Mouse (Mus musculus): ENCODE results near the gene Trim14. TPM values are rescaled to one million over a fixed set of nuclear protein-coding genes. Genes with fewer than 3 reads are reported as not detected.

Trim14 gene
- total and polyA plus RNA-seq, 3 experiments = 11.6 to 35.4 (median 26.5) TPM

DNA sequence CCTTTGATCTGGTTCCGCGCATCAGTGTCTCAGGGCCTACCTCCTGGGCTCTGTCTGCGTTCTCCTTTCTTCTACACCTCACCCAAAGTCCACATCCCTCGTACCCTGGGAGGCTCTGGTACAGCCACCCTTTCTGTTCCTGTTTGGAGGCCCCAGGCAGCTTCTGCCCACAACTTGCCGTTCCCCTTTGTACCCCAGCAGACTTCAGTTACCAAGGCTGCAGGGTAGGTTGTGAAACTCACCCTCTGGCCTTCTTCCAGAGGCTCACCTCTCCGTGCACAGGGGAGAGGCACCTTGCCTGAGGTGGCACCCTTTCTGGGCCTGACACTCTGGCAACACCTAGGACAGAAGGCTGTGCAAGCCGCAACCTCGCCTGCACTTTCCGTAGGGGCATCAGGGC is 19.8 kb upstream of the Trim14 start:
- Histone ChIP-seq H3K9ac (ENCODE audit: insufficient read depth, low read depth) (peak overlapping the region; percentile 8; the same call in 1 of the 2 replicates), H3K36me3 (replicated peaks in 1 of 2; ENCODE audit: control insufficient read depth in 1 of 2, insufficient read depth in 1 of 2, low read length in 1 of 2) (peaks cover 41 to 47% of the 10 kb centered on the region in 2 experiments), H3K27ac (ENCODE audit: insufficient read depth, low read depth) (peak overlapping the region; percentile 82), H3K79me2 (replicated peaks; ENCODE audit: control insufficient read depth, extremely low read depth, insufficient read depth, poor library complexity, severe bottlenecking) (peaks cover 29% of the 10 kb centered on the region), H3K9me3 (replicated peaks; ENCODE audit: low read length) (no peaks in the 10 kb centered on the region), H3K4me1 (ENCODE audit: control insufficient read depth in 1 of 2, insufficient read depth in 2 of 2) (peaks cover 63 to 97% of the 10 kb centered on the region in 2 experiments), H3K27me3 (replicated peaks) (no peaks in the 10 kb centered on the region), H3K4me2 (ENCODE audit: insufficient read depth, low read depth, poor library complexity, severe bottlenecking) (peak overlapping the region; percentile 37; the same call in 1 of the 2 replicates), H3K4me3 (replicated peaks in 1 of 3; ENCODE audit: low read depth in 2 of 3, low read length in 2 of 3, poor library complexity in 1 of 3) (peak overlapping the region in 1 of 3 experiments; percentile 1)
- dilution Hi-C loops (cut with MboI; ENCODE audit: extremely low pct_ligation_motif_present, extremely low pct_unique_long_range_greater_than_20kb, low sequenced_read_pairs) = no loop called here
- peak; percentile 45 for DNase-seq (ENCODE audit: extremely low read depth)
- in situ Hi-C loops (cut with MboI; ENCODE audit: low pct_ligation_motif_present, low pct_unique_long_range_greater_than_20kb, low sequenced_read_pairs) = no loop called here
- TF ChIP-seq BHLHE40 (IDR thresholded peaks at IDR 0.05; ENCODE audit: low read depth, low read length) = 0 out of 2 replicates have a peak, but pooled peaks have one; percentile 21
- peak; percentile 83 for TF ChIP-seq UBTF (IDR thresholded peaks at IDR 0.05; ENCODE audit: low read depth, low read length)
- TF ChIP-seq ELF1 (IDR thresholded peaks at IDR 0.05; ENCODE audit: low read depth, low read length) = no peak
- TF ChIP-seq TCF12 (IDR thresholded peaks at IDR 0.05; ENCODE audit: low read depth, low read length) = peak; percentile 50; the same call in 1 of the 2 replicates
- no peak for TF ChIP-seq GABPA (IDR thresholded peaks at IDR 0.05; ENCODE audit: insufficient replicate concordance, low read depth, low read length)
- TF ChIP-seq MYC (IDR thresholded peaks at IDR 0.05; ENCODE audit: low read depth, low read length) = no peak

DNA sequence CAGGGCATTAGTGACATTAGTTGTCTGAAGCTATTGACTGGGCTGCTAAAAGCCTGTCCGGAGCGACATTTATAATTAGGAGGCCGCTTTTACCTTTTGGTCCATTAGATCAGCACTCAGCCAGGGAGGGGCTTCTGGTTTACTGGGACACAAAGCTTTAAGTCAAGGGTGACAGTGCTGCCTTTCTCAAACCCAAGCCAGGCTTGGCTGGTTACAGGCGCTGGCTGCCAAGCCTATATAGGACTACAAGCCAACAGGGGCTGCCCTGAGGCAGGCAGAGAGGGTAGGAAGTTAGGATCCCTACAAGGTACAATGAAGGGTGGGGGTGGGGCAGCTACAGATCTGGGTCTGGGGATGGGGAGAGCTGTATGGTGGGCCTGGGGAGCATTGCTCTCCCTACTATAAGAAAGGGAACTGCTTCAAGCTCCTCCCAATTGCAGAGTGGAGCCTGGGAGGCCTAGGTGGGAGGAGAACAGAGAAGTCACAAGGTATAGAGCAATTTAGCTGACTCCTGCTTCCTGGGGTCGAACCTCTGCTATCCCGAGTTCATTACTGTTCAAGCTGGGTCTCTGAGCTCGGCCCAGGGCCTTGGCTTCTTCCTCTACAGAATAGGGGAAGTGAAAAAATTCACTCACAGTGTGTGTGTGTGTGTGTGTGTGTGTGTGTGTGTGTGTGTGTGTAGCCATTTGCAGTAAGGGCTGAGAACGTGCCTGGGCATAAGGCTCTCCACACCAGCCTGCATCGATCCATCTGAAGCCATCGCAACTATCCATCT is 18.5 kb upstream of the Trim14 start:
- no peaks in the 10 kb centered on the region for H3K27me3 ChIP-seq (replicated peaks)
- DNase-seq (ENCODE audit: extremely low read depth) = peak; percentile 86
- H3K36me3 ChIP-seq (replicated peaks in 1 of 2; ENCODE audit: control insufficient read depth in 1 of 2, insufficient read depth in 1 of 2, low read length in 1 of 2) = peaks cover 46 to 51% of the 10 kb centered on the region in 2 experiments
- H3K4me3 ChIP-seq (replicated peaks in 1 of 3; ENCODE audit: low read depth in 2 of 3, low read length in 2 of 3, poor library complexity in 1 of 3) = peak overlapping the region in 1 of 3 experiments; percentile 47
- dilution Hi-C loops (cut with MboI; ENCODE audit: extremely low pct_ligation_motif_present, extremely low pct_unique_long_range_greater_than_20kb, low sequenced_read_pairs) = no loop called here
- H3K4me1 ChIP-seq (ENCODE audit: control insufficient read depth in 1 of 2, insufficient read depth in 2 of 2) = peaks cover 52 to 98% of the 10 kb centered on the region in 2 experiments
- no peaks in the 10 kb centered on the region for H3K9me3 ChIP-seq (replicated peaks; ENCODE audit: low read length)
- peak overlapping the region; percentile 37 for H3K4me2 ChIP-seq (ENCODE audit: insufficient read depth, low read depth, poor library complexity, severe bottlenecking)
- H3K27ac ChIP-seq (ENCODE audit: insufficient read depth, low read depth) = peak overlapping the region; percentile 82
- peak overlapping the region; percentile 23 for H3K9ac ChIP-seq (ENCODE audit: insufficient read depth, low read depth)
- in situ Hi-C loops (cut with MboI; ENCODE audit: low pct_ligation_motif_present, low pct_unique_long_range_greater_than_20kb, low sequenced_read_pairs) = no loop called here
- H3K79me2 ChIP-seq (replicated peaks; ENCODE audit: control insufficient read depth, extremely low read depth, insufficient read depth, poor library complexity, severe bottlenecking) = peaks cover 29% of the 10 kb centered on the region
- TF ChIP-seq KAT2A (IDR thresholded peaks at IDR 0.05; ENCODE audit: insufficient replicate concordance, low read length) (no peak), E2F4 (IDR thresholded peaks at IDR 0.05; ENCODE audit: insufficient replicate concordance, low read depth, low read length) (no peak), NRF1 (IDR thresholded peaks at IDR 0.05; ENCODE audit: low read depth, low read length) (no peak), RCOR1 (conservative IDR thresholded peaks at IDR 0.05; ENCODE audit: low read depth, low read length) (no peak; the same call in 1 of the 2 replicates), MXI1 (IDR thresholded peaks at IDR 0.05; ENCODE audit: low read depth, low read length) (no peak), ZKSCAN1 (IDR thresholded peaks at IDR 0.05; ENCODE audit: borderline replicate concordance, low read depth, low read length) (no peak), EP300 (IDR thresholded peaks at IDR 0.05; ENCODE audit: low read length) (peak; percentile 91), ZNF384 (IDR thresholded peaks at IDR 0.05; ENCODE audit: low read depth, low read length) (peak; percentile 35; the same call in 1 of the 2 replicates), ZMIZ1 (IDR thresholded peaks at IDR 0.05; ENCODE audit: low read depth, low read length) (no peak), CHD2 (IDR thresholded peaks at IDR 0.05; ENCODE audit: low read length) (no peak), CTCF (conservative IDR thresholded peaks at IDR 0.05 in 1 of 2, IDR thresholded peaks at IDR 0.05 in 1 of 2; ENCODE audit: low read depth in 2 of 2, low read length in 2 of 2) (no peak), SIN3A (IDR thresholded peaks at IDR 0.05; ENCODE audit: low read length) (peak; percentile 33; the same call in 1 of the 2 replicates), PAX5 (IDR thresholded peaks at IDR 0.05; ENCODE audit: low read length) (no peak), POLR2AphosphoS2 (IDR thresholded peaks at IDR 0.05; ENCODE audit: low read depth, low read length) (no peak), MAFK (IDR thresholded peaks at IDR 0.05; ENCODE audit: insufficient replicate concordance, low read length) (no peak), SMC3 (IDR thresholded peaks at IDR 0.05; ENCODE audit: low read depth, low read length) (peak; percentile 12; the same call in 1 of the 2 replicates), TCF12 (IDR thresholded peaks at IDR 0.05; ENCODE audit: low read depth, low read length) (peak; percentile 75; the same call in 1 of the 2 replicates), POLR2A (IDR thresholded peaks at IDR 0.05; ENCODE audit: low read depth, low read length) (peak; percentile 47), TBP (conservative IDR thresholded peaks at IDR 0.05; ENCODE audit: low read depth, low read length) (0 out of 2 replicates have a peak, but pooled peaks have one; percentile 31), MYC (IDR thresholded peaks at IDR 0.05; ENCODE audit: low read depth, low read length) (peak; percentile 47; the same call in 1 of the 2 replicates), JUND (conservative IDR thresholded peaks at IDR 0.05; ENCODE audit: low read depth, low read length) (no peak), MAX (IDR thresholded peaks at IDR 0.05; ENCODE audit: low read length) (peak; percentile 41; the same call in 1 of the 2 replicates), NELFE (IDR thresholded peaks at IDR 0.05; ENCODE audit: low read depth, low read length) (no peak; the same call in 1 of the 2 replicates), RAD21 (IDR thresholded peaks at IDR 0.05; ENCODE audit: low read depth, low read length) (no peak), GABPA (IDR thresholded peaks at IDR 0.05; ENCODE audit: insufficient replicate concordance, low read depth, low read length) (no peak), IRF4 (IDR thresholded peaks at IDR 0.05; ENCODE audit: low read depth, low read length) (peak; percentile 96), ELF1 (IDR thresholded peaks at IDR 0.05; ENCODE audit: low read depth, low read length) (peak; percentile 53), USF1 (IDR thresholded peaks at IDR 0.05; ENCODE audit: low read depth, low read length) (no peak), BHLHE40 (IDR thresholded peaks at IDR 0.05; ENCODE audit: low read depth, low read length) (peak; percentile 91)

Data from CH12.LX (cell line).